Mouse (Mus musculus) cerebellum, postnatal 4 days (tissue): ENCODE results near the gene Thada.

Source experiments
- DNase-seq, 2 experiments: peaks; one replicate each; pipeline ENCODE4 v3.0.0; 2022; ENCODE audit warnings: low spot score in 2 of 2, mixed read lengths in 1 of 2

Thada gene

DNA sequence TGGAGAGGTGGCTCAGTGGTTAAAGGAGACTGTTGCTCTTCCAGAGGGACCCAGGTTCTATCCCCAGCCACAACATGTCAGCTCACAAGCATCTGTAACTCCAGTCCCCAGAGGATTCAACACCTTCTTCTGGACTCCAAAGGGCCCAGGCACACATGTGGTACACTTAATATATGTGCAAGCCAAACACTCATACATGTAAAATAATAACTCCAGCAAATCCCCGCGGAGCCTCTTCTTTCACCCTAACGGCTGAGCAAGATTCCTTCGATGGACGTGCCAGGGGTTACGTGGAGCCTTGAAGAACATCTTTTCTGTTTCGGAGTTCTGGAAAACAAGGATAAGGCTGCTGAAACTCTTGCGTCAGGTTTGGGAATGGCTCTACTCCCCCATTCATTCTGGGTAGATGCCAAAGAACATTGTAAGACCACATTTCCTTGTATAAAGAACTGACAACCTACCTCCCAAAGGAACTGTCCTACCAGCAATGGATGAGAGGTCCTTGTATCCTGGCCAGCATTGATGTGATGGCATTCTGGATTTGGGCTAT is 303.7 kb downstream of the Thada start:
- no peak for DNase-seq

DNA sequence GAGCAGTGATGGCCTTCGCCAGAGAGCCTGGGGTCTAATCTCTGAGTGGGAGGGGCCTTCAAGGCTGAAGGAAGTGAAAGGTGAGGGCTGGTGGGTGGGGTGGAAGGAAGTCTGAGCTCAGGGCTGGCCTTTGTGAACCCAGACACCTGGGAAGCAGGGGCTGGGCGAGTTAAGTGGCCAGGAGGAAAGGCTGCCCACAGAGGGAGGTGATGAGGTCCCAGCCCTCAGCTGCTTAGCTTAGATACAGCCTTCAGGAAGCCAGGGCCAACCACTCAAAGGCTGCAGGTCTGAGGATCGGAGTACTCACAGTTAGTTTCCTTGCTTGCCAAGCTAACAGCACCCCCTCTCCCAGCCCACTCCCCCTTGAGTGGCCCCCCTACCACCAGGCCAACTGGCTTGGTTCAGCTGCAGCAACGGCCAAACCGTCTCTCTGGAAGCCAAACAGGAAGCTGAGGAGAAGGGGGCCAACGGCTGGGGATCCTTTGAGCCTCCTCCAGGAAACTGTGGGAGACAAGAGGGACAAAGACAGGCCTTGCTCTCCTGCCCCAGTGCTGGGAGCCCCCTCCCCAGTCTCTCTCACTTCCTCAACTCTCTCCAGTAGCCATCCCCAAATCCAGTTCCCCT is 304.7 kb downstream of the Thada start:
- peak; percentile 29 to 50 for DNase-seq

DNA sequence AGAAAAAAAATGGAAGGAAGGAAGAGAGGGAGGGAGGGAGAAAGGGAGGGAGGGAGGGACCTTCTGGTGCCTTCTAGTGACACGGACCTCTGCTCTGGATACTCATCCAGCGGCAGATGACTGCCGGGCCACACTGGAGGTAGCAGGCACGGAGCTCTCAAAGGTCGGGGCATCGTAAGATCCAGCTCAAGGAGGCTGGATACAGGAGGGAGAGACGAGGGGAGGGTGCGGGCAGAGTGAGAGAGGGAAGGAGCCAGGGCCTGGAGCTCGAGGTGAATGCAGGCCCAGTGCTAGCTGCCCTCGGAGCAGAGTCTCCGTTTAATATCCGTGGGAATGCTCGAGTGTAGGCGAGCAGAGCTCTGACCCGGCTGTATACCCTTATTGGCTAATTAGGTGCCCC is 307.1 kb downstream of the Thada start:
- peak in 1 of 2 experiments; percentile 8 for DNase-seq

DNA sequence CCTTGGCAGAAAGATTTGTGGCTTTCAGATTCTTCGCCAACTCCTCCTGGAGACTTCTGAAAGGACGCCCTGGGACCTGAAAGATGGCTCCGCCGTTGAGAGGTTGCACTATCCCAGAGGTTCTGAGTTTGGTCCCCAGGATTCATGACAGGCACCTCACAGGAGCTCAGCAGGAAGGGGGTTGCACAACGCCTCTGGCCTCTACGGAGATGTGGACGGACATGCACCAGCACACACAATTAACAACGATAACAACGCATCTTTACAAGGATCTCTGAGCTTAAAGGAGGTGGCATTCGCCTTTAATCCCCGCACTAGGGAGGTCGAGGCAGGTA is 307.6 kb downstream of the Thada start:
- DNase-seq = peak in 1 of 2 experiments; percentile 15

DNA sequence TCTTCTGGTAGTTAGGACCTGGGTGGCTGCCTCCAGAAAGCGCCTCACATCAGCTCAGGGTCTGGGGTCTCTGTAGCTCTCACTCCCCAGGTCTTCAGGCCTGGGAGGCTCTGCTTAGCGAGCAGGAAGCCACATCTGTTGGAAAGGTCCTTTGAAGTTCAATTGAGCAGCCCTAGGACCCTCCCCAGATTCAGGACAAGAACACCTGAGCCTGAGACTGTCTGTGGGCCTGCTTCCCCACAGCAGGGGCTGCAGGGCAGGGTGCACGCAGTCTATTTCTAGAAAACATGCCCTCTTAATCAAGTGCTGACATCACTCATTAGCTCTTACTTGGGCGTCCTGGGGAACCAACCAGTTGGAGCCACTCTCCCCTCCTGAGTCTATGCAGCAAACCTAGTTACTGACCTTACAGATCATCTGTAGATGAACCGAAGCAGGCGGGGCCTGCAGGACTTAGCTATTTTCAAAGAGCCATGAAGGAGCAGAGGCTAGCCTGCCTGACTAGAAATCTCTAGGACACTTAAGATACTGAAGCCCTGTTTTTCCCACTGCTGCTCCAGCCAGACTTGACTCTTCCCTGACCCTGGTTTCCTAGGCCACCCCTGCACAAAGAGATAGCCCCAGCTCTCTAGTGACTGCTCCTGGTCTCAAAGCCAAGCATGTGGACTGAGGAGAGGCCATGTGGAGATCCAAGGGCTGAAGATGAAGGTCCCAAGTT is 308.1 kb downstream of the Thada start:
- peak in 1 of 2 experiments; percentile 17 for DNase-seq

DNA sequence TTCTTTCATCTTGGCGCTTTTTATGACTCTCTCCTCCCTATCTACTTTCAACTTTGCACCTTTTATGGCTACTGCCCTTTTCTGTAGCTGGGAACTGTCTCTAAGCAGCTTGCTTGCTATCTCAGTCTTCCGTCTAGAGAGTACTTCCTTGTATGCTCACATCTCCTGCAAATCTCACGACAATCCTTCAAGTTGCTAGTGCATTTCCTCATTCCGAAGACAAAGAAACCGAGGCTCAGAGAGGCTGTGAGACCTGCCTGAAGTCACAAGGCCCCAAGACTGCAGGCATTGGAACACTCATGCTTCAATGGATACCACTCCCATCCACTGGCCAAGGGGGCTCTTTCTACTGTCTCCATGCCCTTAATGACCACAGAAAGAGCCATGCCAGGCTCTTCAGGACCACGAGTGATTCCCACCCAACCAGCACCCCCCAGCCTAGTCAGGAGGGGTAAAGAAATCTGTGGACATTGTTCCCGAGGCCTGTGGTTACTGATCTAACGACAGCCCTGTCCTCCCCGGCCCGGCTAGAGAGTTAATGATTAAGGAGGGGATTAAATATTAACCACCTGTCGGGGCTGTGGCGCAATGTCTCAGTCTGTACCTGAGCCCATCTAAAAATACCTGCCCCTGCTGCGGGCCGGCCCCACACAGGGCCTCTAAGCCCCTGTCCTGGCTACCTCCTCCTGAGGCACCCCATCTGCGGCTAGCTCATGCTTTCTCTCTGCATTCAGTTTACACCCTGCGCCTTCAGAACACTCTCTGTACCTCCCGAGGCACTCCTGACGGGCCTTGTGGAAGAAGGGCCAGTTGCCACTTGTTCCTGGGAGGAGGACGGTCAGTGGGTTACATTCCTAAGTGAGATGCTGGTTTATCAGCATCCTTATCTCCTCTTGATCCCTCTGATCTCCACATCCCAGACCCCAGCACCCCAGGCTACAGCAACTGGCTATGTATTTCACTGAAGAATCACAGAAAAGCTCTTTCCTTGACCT is 309.0 kb downstream of the Thada start:
- peak in 1 of 2 experiments; percentile 11 for DNase-seq

DNA sequence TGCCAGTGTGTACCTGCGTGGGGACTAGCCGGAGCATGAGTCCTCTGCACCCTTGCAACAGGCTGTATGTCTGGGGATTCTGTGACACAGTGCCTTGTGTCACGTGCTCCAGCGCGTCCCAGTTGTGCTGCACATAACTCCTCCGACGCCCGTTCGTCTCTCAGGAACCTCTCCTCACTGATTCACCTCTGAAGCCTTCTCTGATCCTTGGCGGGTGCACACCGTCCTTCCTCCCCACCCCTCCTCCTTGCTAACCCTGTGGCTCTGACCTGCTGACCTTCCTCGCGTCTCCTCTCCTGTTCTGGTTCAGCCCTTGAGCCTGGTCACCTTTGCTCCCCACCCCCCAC is 309.8 kb downstream of the Thada start:
- no peak for DNase-seq

DNA sequence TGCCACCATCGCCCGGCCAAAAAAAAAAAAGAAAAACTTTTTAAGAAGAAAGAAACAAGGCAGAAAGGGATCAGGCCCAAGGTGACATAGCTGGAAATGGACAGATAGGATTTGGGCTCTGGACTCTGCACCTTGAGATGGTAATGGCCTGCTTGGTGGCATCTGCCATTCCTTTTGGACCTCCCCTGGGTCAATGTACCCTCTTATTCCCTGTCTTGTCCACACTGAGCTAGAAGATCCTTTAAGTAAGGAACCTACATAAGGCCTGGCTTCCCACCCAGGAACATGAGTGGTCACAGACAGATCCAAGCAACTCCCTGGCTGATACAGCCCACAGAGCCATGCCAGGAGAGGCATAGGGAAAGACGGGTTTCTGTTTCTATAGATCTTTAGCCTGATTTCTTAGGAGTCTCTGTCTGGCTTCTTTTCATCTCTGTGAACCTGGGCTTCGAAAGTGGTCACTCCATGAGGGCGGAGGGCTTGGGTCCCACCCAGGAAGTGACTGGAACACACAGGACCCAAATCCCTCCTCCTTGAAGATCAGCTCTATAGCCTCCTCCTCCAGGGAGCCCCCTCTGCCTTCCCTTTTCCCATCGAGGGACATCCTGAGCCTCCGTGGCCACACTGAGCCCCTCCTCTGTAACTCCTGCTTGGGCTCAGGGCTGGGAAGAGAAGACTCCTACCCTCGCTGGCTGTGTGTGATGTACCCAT is 310.3 kb downstream of the Thada start:
- DNase-seq = peak in 1 of 2 experiments; percentile 18

DNA sequence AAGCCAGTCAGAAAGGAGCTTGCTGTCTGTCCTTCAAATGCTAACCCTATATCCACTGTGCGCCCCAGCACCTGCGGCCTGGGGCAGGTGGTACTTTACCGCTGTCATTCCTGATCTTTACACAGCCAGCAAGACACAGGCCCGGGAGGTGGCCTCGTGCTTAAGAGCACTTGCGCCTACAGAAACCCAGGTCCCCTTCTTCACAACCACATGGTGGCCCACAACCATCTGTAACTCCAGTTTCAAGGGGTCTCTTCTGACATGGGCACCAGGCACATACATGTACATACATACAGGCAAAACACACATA is 311.0 kb downstream of the Thada start:
- no peak for DNase-seq

DNA sequence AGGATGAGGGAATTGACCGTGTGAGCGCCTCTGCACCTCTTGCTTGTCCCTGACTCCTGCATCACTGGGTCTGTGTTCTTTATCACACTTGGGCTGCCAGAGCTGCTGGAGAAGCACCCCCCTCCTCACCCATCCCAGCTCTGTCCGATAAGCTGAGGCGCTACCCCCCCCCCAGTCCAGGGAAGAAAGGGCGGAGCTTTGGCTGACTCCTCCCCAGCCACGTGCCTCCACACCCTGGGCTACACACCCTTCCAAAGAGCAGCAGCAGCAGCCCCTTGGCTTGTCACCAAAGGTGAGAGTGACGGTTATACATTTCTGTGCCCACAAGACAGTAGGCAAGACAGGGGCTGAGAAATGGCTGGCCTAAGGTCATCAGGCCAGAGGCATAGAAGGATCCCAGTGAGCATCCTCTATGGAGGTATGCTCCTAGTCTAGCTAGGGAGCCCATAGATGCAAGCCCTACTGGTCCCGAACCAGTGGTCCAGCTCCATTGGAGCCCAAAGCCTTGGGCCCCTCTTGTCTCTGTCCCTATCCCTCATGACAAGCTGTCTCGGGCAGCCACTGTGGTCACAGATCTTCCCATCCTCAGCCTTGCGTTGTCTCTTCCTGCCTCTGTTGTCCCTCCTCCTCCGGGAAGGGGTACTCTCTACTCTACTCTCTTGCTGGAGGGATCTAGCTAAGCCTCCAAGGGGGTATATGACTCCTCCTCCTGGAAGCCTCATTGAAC is 311.5 kb downstream of the Thada start:
- peak in 1 of 2 experiments; percentile 17 for DNase-seq

DNA sequence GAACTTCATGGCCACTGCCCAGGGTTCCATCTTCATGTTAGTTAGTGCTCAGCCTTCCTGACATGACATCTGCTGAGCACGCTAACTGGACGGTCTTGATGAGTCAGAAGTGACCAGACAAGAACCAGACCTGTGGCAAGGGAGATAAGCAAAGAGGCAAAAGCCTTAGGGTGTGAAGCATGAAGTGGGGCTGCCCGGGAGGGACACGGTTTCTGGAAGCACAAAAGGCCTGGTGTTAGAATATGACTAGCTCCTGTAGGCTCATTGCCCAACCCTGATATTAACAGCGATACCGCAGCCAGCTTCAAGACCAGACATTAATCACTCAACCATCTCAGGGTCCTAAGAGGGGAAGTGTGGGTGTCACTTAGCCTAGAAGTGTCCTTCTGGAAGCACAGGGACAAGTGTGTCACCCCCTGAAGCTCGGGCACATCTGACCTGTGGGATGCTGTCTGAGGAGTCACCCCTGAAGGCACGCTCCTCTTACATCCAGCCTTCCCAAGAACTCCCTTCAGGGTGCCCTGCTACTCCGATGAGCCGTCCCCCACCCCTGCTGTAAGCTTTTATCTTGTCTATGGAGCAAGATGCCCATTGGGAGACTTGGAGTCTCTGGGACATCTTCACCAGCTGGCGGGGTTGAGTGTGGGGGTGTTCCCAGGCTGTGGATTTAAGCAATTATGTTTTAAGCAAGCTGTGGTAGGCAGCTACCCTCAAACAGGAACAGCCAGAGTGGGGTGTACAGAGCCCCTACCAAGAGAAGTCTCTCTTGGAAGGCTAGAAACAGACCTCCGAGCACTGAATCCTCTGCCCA is 312.8 kb downstream of the Thada start:
- DNase-seq = peak in 1 of 2 experiments; percentile 16

DNA sequence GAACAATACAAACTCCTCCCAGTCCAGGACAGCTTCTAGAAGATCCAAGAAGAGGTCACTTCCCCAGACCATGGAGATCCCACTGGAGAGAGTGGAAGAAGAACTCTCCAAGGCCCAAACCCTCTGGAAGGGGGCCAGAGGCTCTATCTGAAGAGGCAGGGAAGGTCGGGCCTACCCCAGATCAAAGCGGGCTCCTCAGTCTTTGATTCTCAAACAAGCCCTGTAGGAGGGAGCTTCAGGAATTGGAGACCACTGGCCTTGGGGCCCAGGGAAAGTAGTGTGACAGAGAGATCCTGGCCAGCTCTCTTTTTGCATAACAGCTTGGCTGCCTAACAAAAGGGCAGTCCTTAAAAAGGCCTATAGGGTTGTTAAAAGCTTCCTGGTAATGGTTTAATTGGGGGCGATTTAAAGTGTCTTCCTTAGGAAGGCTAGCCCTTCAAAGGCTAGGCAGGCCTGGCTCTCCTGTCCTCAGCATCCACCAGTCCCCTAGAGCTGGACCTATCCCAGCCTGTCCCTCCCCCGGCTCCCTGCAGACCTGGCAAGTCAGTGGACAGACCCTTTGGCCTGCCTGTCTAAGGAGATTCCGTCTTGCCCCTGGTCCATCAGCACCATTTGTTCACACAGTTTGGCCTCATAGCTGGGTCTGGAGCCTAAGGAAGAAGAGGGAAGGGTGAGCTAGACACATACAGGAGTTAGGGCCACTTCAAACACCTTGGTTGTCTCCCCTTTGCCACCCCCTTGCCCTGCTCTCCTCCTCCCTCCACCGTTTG is 313.6 kb downstream of the Thada start:
- peak in 1 of 2 experiments; percentile 18 for DNase-seq

DNA sequence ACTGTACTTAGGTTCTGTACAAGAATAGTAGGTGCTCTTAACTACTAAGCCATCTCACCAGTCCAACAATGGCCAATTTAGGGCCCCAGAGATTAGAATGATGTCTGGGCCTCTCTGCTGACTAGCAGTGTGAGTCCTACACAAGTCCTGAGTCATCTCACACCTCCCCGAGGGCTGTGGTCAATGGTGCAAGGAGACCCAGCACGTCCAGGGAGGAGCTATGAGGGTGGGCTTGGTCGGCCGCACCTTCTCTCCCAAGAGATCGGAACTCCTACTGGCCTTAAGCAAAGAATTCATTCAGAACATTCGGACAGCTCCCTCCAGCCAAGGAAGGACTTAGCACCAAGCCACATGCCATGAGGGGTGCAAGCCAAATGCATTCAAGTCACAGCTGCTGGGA is 314.7 kb downstream of the Thada start:
- peak in 1 of 2 experiments; percentile 18 for DNase-seq

DNA sequence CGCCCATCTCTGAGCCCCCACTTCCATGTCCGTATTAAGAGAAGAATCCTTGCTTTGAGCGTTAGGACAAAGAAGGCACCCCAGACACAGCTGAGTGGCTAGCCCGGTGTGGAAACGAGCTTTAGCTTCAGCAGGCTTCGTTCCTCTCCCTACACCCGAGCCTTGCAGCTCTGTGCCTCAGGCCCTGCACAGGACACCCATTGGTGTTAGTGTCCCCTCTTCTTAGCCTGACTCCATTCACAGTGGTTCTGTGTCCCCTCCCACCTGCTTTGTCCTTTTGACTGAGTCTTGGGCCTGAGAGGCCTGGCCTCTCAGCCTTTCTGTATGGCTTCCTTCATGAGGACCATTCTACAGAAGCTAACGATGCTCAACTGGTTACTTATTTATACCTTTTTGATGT is 315.7 kb downstream of the Thada start:
- peak in 1 of 2 experiments; percentile 11 for DNase-seq

DNA sequence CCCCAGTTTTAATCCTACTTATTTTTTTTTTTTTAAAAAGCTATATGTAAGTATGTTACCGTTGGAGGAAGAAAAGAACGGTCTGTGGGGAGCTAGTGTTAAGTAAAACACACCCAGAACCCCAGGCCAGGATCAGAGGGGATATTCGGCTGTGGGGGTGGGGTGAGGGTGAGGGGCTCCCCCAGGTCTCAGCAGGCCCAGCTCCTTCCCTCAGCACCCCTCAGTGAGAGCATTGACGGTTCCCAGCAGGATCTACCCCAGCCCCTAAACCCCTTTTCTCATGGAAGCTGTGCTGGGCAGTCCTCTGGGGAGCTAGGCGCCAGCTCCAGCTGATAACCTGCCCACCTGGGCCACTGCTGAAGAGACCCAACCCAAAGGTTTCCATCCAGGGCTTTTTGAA is 316.4 kb downstream of the Thada start:
- peak in 1 of 2 experiments; percentile 16 for DNase-seq

DNA sequence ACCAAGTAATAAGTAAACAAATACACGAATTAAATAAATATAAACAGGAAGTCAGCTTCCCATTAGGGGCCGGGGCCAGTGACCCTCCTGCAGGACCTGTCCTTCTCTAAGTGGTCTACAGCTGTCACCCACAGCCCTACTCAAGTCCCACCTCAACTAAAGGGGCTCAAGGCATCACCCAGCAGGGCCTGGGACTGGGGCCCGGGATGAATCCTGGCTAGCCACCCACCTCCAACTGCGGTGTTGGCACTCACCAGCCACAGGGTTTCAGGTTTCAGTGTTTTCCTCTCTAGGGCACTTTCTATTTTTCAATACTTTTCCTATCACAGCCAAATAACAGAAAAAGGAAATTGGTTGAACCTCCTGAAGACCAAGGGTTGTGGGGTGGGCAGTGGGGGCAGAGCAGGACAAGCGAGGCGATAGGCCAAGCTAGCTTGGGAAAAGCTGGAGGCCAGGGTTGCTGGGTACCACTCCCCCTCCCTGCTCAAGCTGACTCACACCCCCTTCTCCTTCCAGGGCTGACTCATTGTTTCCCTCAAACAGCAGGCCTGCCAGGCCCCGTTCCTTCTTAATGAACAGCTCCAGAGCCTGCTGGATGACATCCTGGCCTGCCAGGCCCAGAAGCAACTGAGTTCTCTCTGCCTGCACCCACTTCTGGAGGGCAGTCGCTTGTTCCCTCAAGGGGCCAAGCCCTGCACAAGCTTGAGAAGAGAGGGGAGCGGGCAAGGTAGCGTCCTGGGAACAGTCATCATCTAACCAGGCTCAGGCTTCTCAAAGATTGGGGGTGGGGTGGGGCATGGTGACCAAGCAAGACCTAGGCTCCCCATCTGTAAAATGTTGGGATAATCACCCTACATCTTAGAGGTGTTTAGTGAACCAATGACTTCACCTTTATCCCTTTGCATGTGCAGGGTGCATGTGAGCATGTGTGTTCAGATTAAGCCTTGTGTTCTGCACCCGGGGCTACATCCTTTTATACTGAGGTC is 317.2 kb downstream of the Thada start:
- peak; percentile 23 to 50 for DNase-seq

DNA sequence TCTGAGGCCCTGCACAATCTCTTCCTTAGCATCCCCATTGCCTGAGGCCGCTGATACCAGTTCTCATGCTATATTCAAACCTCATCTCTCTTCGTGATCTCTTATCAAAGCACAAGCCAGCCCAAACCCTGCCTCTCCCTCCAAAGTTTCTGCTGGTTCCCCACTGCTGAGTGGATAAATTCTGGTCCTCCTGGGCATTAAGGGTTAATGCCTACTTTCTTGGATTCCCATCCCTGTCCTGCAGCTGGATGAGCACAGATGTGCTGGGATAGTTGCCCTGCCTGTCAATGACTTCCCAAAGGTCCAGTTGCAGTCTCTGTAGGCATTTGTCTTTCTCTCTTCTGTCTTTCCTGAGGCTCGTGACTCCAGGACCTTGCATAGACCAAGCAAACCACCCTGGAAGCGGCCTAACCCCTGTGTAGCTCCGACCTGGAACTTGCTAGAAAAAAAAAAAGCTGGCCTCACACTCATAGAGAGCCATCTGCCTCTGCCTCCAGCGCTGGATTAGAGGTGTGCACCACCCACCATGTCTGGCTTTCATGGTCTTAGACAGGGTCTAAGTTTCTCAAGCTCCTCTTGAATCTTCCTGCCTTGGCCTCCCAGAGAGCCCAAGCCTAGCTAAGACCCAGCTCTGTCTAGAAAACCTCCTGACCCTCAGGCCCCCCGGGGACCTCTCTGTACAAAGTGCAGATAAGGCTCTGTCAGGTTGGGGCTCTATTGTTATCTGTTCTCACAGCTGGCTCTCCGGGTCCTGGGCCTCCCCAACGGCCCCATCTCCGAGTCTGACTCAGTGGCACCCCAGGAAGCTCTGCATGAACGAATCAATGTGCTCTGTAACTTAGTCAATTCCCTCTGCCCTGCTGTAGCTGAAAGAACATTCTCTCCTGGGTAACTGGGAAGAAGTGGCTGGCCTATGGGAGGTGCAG is 318.6 kb downstream of the Thada start:
- DNase-seq = no peak
